Mouse (Mus musculus): ENCODE data around the gene Dll4. TPM values are rescaled to one million over a fixed set of nuclear protein-coding genes. Genes with fewer than 3 reads are reported as not detected.

Dll4 gene
- polyA plus RNA-seq, 1 experiment from 2014 or later, result 4.4 TPM

- Histone ChIP-seq H3K27me3 (ENCODE audit: control insufficient read depth, insufficient read depth, low read length) (no peaks in the 10 kb centered on the region), H3K9ac (replicated peaks; ENCODE audit: low read length) (no peak overlapping the region), H3K9me3 (ENCODE audit: control insufficient read depth, low read length) (no peaks in the 10 kb centered on the region), H3K36me3 (ENCODE audit: control insufficient read depth, insufficient read depth, low read length) (peaks cover 60% of the 10 kb centered on the region), H3K4me2 (ENCODE audit: low read length) (no peak overlapping the region), H3K4me3 (replicated peaks; ENCODE audit: low read depth, low read length) (no peak overlapping the region), H3K4me1 (ENCODE audit: control insufficient read depth, insufficient read depth, low read length) (peaks cover 9% of the 10 kb centered on the region), H3K27ac (replicated peaks; ENCODE audit: low read depth, low read length) (no peak overlapping the region)
- WGBS, result 96% methylated on average over 17 of the region's 17 CpGs
- DNase-seq (no peak), ATAC-seq (ENCODE audit: low FRiP score, low TSS enrichment) (no peak)
These were observed 32.7 kb upstream of the Dll4 start for GRCm38 (mm10) chr2:119292852-119293251.

GRCm38 (mm10) chr2:119293311-119293710, 32.3 kb upstream of the Dll4 start:
- no peak overlapping the region for H3K27ac ChIP-seq (replicated peaks; ENCODE audit: low read depth, low read length)
- 96% methylated on average over 17 of the region's 17 CpGs for whole genome bisulfite sequencing
- no peak overlapping the region for H3K4me2 ChIP-seq (ENCODE audit: low read length)
- no peaks in the 10 kb centered on the region for H3K9me3 ChIP-seq (ENCODE audit: control insufficient read depth, low read length)
- peaks cover 64% of the 10 kb centered on the region for H3K36me3 ChIP-seq (ENCODE audit: control insufficient read depth, insufficient read depth, low read length)
- H3K4me3 ChIP-seq (replicated peaks; ENCODE audit: low read depth, low read length), result no peak overlapping the region
- DNase-seq (no peak), ATAC-seq (ENCODE audit: low FRiP score, low TSS enrichment) (no peak)
- no peak overlapping the region for H3K9ac ChIP-seq (replicated peaks; ENCODE audit: low read length)
- H3K4me1 ChIP-seq (ENCODE audit: control insufficient read depth, insufficient read depth, low read length), result peaks cover 9% of the 10 kb centered on the region
- H3K27me3 ChIP-seq (ENCODE audit: control insufficient read depth, insufficient read depth, low read length), result no peaks in the 10 kb centered on the region

- no peak overlapping the region for H3K4me3 ChIP-seq (replicated peaks; ENCODE audit: low read depth, low read length)
- H3K36me3 ChIP-seq (ENCODE audit: control insufficient read depth, insufficient read depth, low read length), result peaks cover 69% of the 10 kb centered on the region
- ATAC-seq (ENCODE audit: low FRiP score, low TSS enrichment) (no peak), DNase-seq (no peak)
- 96% methylated on average over 34 of the region's 34 CpGs for WGBS
- peaks cover 9% of the 10 kb centered on the region for H3K4me1 ChIP-seq (ENCODE audit: control insufficient read depth, insufficient read depth, low read length)
- H3K27ac ChIP-seq (replicated peaks; ENCODE audit: low read depth, low read length), result no peak overlapping the region
- H3K27me3 ChIP-seq (ENCODE audit: control insufficient read depth, insufficient read depth, low read length), result no peaks in the 10 kb centered on the region
- no peak overlapping the region for H3K4me2 ChIP-seq (ENCODE audit: low read length)
- H3K9ac ChIP-seq (replicated peaks; ENCODE audit: low read length), result no peak overlapping the region
- no peaks in the 10 kb centered on the region for H3K9me3 ChIP-seq (ENCODE audit: control insufficient read depth, low read length)
These were observed 31.7 kb upstream of the Dll4 start for GRCm38 (mm10) chr2:119293776-119294390.

- 96% methylated on average over 18 of the region's 18 CpGs for WGBS
- DNase-seq (no peak), ATAC-seq (ENCODE audit: low FRiP score, low TSS enrichment) (no peak)
- no peak overlapping the region for H3K4me3 ChIP-seq (replicated peaks; ENCODE audit: low read depth, low read length)
- H3K27ac ChIP-seq (replicated peaks; ENCODE audit: low read depth, low read length), result no peak overlapping the region
- no peak overlapping the region for H3K9ac ChIP-seq (replicated peaks; ENCODE audit: low read length)
- H3K27me3 ChIP-seq (ENCODE audit: control insufficient read depth, insufficient read depth, low read length), result no peaks in the 10 kb centered on the region
- H3K4me1 ChIP-seq (ENCODE audit: control insufficient read depth, insufficient read depth, low read length), result peaks cover 5% of the 10 kb centered on the region
- no peaks in the 10 kb centered on the region for H3K9me3 ChIP-seq (ENCODE audit: control insufficient read depth, low read length)
- peaks cover 75% of the 10 kb centered on the region for H3K36me3 ChIP-seq (ENCODE audit: control insufficient read depth, insufficient read depth, low read length)
- no peak overlapping the region for H3K4me2 ChIP-seq (ENCODE audit: low read length)
These were observed 31.2 kb upstream of the Dll4 start for GRCm38 (mm10) chr2:119294411-119294810.

GRCm38 (mm10) chr2:119296756-119297155, 28.8 kb upstream of the Dll4 start:
- peaks cover 69% of the 10 kb centered on the region for H3K36me3 ChIP-seq (ENCODE audit: control insufficient read depth, insufficient read depth, low read length)
- 96% methylated on average over 12 of the region's 12 CpGs for WGBS
- no peak overlapping the region for H3K27ac ChIP-seq (replicated peaks; ENCODE audit: low read depth, low read length)

GRCm38 (mm10) chr2:119297506-119297905, 28.1 kb upstream of the Dll4 start:
- Histone ChIP-seq H3K4me1 (ENCODE audit: control insufficient read depth, insufficient read depth, low read length) (peaks cover 8% of the 10 kb centered on the region; the same call in 1 of the 2 replicates), H3K4me2 (ENCODE audit: low read length) (no peak overlapping the region), H3K36me3 (ENCODE audit: control insufficient read depth, insufficient read depth, low read length) (peaks cover 61% of the 10 kb centered on the region), H3K27me3 (ENCODE audit: control insufficient read depth, insufficient read depth, low read length) (no peaks in the 10 kb centered on the region), H3K27ac (replicated peaks; ENCODE audit: low read depth, low read length) (no peak overlapping the region), H3K4me3 (replicated peaks; ENCODE audit: low read depth, low read length) (no peak overlapping the region), H3K9ac (replicated peaks; ENCODE audit: low read length) (no peak overlapping the region), H3K9me3 (ENCODE audit: control insufficient read depth, low read length) (no peaks in the 10 kb centered on the region)
- DNase-seq (no peak), ATAC-seq (ENCODE audit: low FRiP score, low TSS enrichment) (no peak)
- 91% methylated on average over 19 of the region's 19 CpGs for WGBS

More at GRCm38 (mm10) chr2:119296756-119297155, 28.8 kb upstream of the Dll4 start:
- no peak for DNase-seq
- H3K27me3 ChIP-seq (ENCODE audit: control insufficient read depth, insufficient read depth, low read length), result no peaks in the 10 kb centered on the region
- H3K4me2 ChIP-seq (ENCODE audit: low read length), result no peak overlapping the region
- H3K4me1 ChIP-seq (ENCODE audit: control insufficient read depth, insufficient read depth, low read length), result peaks cover 8% of the 10 kb centered on the region; the same call in 1 of the 2 replicates
- no peak overlapping the region for H3K4me3 ChIP-seq (replicated peaks; ENCODE audit: low read depth, low read length)
- no peaks in the 10 kb centered on the region for H3K9me3 ChIP-seq (ENCODE audit: control insufficient read depth, low read length)
- ATAC-seq (ENCODE audit: low FRiP score, low TSS enrichment), result no peak
- no peak overlapping the region for H3K9ac ChIP-seq (replicated peaks; ENCODE audit: low read length)

GRCm38 (mm10) chr2:119298330-119298729, 27.3 kb upstream of the Dll4 start:
- Histone ChIP-seq H3K9ac (replicated peaks; ENCODE audit: low read length) (no peak overlapping the region), H3K4me2 (ENCODE audit: low read length) (no peak overlapping the region), H3K27ac (replicated peaks; ENCODE audit: low read depth, low read length) (no peak overlapping the region), H3K36me3 (ENCODE audit: control insufficient read depth, insufficient read depth, low read length) (peaks cover 53% of the 10 kb centered on the region), H3K4me1 (ENCODE audit: control insufficient read depth, insufficient read depth, low read length) (peaks cover 8% of the 10 kb centered on the region; the same call in 1 of the 2 replicates), H3K4me3 (replicated peaks; ENCODE audit: low read depth, low read length) (no peak overlapping the region), H3K9me3 (ENCODE audit: control insufficient read depth, low read length) (no peaks in the 10 kb centered on the region), H3K27me3 (ENCODE audit: control insufficient read depth, insufficient read depth, low read length) (no peaks in the 10 kb centered on the region)
- ATAC-seq (ENCODE audit: low FRiP score, low TSS enrichment) (no peak), DNase-seq (peak; percentile 84)
- 47% methylated on average over 5 of the region's 5 CpGs for WGBS

- H3K27me3 ChIP-seq (ENCODE audit: control insufficient read depth, insufficient read depth, low read length), result no peaks in the 10 kb centered on the region
- H3K36me3 ChIP-seq (ENCODE audit: control insufficient read depth, insufficient read depth, low read length), result peaks cover 48% of the 10 kb centered on the region
- no peak overlapping the region for H3K27ac ChIP-seq (replicated peaks; ENCODE audit: low read depth, low read length)
- ATAC-seq (ENCODE audit: low FRiP score, low TSS enrichment), result no peak
- no peak for DNase-seq
- no peak overlapping the region for H3K4me2 ChIP-seq (ENCODE audit: low read length)
- H3K4me3 ChIP-seq (replicated peaks; ENCODE audit: low read depth, low read length), result no peak overlapping the region
- H3K9ac ChIP-seq (replicated peaks; ENCODE audit: low read length), result no peak overlapping the region
- H3K9me3 ChIP-seq (ENCODE audit: control insufficient read depth, low read length), result no peaks in the 10 kb centered on the region
- peaks cover 8% of the 10 kb centered on the region; the same call in 1 of the 2 replicates for H3K4me1 ChIP-seq (ENCODE audit: control insufficient read depth, insufficient read depth, low read length)
- 95% methylated on average over 2 of the region's 2 CpGs for WGBS
These were observed 26.7 kb upstream of the Dll4 start for GRCm38 (mm10) chr2:119298839-119299238.
